Mouse (Mus musculus): ENCODE measurements at regions not wholly inside any gene's neighbourhood (a gene's known extent, or its start where the extent isn't known, plus 50 kb on each side); places are given as distances from the start of the nearest gene placed in this dataset.

GRCm38 (mm10) chr5:101285941-101286340 lies 378.9 kb downstream of the Nkx6-1 start:
- TF ChIP-seq CTCF (conservative IDR thresholded peaks at IDR 0.05; ENCODE audit: insufficient read depth, insufficient read length, low read depth, low read length) (no peak), POLR2A (IDR thresholded peaks at IDR 0.05; ENCODE audit: low read depth, low read length) (no peak)
